Mouse (Mus musculus) large intestine, adult 2 months (tissue): ENCODE results near the gene Fndc3a. TPM values are rescaled to one million over a fixed set of nuclear protein-coding genes. Genes with fewer than 3 reads are reported as not detected.
A peak's percentile ranks its signal among the peaks of the same experiment; 100 is the strongest.

Experiments
- DNase-seq: peaks from one replicate; pipeline ENCODE4 v3.0.0-alpha.2; 2012; ENCODE audit warnings: low read depth, low spot score
- WGBS: fragments of 180-500 bp; shearing (Covaris S2); methylation state at CpG from one replicate; pipeline ENCODE4 v1.1.7; 2018; 5-methylcytosine and 5-hydroxymethylcytosine counted together
- polyA plus RNA-seq: library from polyadenylated mRNA; depleted of rRNA; stranded (reverse); fragments of >200 nt; gene quantifications from 2 replicates; pipeline ENCODE4 v1.2.3, GENCODE M21; 2012

Fndc3a gene
- polyA plus RNA-seq, 1 experiment = 17.6 TPM

DNA sequence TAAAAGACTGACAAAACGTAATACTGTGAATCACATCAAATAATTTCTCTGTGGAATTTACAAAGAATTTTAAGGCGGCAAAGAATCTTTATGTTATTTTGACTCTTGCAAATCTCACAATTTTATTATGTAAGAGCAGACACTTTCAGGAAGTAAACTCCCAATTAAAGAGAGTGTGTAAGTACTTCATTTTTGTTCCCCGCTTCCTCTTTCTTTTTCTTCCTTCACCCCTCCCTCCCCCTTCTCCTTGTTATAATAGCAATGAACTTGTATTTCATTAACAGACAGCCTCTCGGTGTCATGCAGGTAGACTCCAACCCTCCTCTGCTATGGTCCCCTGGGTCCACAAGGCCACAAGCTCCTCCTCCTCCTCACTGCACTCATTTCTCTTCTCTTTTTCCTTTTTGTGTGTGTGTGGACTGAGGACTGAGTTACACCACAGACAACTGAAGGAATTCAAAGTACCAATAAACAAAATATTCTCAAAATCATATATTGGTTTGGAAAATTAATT lies 24.9 kb downstream of the Fndc3a start:
- DNase-seq = no peak
- 52% methylated on average over 4 of the region's 4 CpGs for WGBS

DNA sequence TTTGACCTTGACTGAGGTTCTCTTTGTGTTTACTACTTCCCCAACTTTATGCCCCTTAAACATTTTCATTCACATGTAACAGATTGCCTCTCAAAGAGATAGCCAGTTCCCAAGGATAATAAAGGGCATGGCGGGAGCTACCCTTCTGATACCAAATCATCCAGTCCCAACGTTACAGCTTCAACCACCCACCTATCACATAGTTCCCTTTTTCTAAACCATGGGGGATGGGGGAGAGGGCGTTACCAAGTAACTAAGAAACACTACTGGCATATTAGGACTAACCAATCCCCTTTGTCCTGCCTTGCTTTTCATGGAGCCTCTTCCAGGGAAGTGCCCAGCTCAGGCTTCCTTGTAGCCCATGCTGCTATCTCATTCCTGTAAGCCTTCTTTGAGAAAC lies 32.6 kb downstream of the Fndc3a start:
- WGBS = 83% methylated on average over 3 of the region's 3 CpGs
- no peak for DNase-seq

DNA sequence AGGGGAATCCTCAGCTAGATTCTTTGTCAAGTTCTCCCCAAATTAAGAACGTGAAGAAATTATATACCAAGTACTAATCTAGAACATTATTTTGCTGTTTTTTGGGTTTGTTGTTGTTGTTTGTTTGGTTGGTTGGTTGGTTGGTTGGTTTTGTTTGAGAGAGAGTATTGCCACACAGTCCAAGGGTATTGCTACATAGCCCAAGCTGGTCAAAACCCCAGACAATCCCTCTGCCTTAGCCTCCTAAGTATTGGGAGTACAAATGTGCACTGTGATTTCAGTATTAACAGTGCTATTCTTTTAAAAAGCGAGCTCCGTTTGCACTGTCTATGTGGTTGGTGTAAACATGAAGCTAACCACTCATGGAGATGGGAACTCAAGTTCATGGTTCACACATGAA lies 37.9 kb downstream of the Fndc3a start:
- 94% methylated on average over 3 of the region's 3 CpGs for WGBS
- no peak for DNase-seq

DNA sequence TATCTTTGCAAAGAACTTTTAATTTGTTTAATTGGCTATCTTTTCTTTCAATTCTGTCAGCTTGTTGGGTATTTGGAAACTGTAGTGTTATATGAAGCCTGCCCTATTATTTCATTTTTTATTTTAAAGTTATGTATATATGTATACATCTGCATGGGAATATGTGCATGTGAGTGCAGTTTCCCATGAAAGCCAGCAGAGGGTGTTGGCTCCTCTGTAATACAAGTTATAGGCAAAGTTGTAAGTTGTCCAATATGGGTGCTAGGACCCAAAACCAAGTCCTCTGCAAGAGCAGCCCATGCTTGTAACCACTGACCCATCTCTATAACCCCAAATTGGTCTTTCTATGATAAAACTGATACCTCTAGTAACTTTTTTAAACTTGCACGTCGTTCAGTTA lies 38.8 kb downstream of the Fndc3a start:
- no peak for DNase-seq
- 92% methylated on average over 2 of the region's 2 CpGs for WGBS

DNA sequence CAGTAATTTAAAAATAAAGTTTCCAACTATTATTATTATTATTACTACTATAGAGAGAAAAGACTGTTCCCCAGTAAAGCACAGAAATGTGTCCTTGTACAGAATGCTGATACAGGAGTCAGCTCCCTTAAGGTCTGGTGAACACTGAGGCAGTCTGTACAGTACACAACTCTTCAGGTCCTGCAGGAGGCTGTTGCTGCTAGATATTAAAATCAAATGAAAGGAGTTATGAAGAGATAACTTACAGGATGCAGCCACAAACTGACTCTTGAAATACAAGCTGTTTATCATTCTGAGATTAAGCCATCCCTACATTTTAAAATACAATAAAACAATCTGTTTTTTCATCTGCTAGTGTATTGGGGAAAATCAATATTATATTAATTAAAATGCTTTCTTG lies 60.5 kb downstream of the Fndc3a start:
- no peak for DNase-seq

DNA sequence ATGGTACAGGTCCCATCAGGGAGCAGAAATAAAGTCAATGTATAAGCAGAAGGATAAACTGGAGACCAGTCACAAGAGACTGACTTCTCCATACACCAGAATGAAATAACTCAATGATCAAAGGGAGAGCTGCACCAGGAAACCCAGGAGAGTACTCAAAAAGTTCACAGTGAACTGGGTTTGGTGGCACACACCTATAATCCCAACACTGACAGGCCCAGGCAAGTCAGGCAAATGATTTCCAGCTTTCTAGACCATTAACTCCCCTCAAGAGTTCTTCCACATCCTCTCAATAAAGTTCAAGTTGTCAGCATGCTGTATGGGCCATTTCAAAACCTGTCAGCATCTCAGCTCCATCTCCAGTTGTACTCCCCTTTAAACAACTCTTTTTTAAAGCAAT lies 64.3 kb downstream of the Fndc3a start:
- no peak for DNase-seq

DNA sequence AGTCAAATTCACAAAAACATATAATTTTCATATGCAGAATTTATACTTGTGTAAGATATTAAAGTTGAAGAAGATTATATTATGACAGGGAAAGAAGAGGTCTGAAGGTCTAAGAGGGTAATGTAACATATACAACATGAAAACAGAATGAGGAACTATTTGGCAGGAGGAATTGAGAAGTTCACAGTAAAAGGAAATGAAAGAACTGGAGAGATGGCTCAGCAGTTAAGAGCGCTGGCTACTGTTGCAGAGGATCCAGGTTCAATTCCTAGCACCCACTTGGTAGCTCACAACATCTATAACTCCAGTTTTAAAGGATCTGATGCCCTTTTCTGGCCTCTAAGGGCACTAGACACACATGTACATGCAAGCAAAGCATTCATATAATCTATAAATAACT lies 65.2 kb downstream of the Fndc3a start:
- 94% methylated on average over 1 of the region's 1 CpGs for WGBS
- no peak for DNase-seq

DNA sequence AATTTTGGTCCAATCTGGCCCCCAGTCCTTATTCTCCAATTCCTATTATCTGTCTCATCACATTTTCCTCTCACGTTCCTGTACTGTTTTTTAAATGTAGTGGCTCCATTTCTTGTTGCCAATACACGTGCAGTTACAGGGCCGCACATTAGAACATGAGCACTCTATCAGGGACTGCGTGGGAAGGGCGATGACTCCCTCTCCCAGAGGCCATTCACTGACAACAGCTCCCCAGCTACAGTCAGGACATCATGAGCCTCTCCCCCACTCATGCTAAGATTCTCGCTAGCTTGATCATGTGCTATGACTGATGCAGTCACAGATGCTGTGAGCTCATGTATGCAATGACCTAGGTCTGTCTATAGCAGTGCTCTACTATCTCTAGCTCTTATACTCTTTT lies 71.3 kb downstream of the Fndc3a start:
- 92% methylated on average over 6 of the region's 6 CpGs for WGBS
- no peak for DNase-seq

DNA sequence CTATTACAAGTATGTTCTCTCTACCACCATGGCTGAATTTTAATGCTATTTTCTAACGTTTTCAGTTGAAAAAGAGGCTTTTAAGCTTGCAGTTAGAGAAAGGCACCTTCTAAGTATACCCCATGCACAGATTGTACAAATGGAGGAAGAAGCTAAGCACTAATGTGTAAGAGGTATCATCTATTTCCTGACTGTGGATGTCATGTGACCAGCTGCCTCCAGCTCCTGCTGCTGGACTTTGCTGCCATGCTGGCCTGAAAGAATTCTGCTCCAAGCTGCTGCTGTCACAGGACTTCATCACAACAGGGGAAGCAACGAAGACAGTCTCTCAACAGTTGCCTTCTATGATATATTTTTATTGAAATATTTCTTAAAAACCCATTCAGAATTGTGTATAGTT lies 76.2 kb downstream of the Fndc3a start:
- no peak for DNase-seq
- whole genome bisulfite sequencing = 76% methylated on average over 2 of the region's 2 CpGs

DNA sequence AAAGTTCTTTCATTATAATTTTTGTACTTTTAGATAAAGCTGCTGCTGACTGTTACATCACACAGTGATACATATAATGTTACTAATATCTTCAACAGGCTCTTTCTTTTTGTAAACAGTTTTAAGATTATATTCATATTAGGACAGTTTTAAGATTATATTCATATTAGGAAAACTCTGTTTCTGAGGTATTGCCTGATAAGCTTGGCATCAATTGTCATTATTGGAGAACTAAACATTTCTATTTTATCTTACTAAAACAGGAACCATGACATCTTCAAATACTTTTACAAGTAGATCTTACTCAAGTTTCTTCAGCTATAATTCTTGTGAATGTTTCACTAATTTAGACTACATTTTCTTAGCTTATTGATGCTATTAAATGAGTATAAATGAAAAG lies 84.4 kb downstream of the Fndc3a start:
- DNase-seq = no peak

DNA sequence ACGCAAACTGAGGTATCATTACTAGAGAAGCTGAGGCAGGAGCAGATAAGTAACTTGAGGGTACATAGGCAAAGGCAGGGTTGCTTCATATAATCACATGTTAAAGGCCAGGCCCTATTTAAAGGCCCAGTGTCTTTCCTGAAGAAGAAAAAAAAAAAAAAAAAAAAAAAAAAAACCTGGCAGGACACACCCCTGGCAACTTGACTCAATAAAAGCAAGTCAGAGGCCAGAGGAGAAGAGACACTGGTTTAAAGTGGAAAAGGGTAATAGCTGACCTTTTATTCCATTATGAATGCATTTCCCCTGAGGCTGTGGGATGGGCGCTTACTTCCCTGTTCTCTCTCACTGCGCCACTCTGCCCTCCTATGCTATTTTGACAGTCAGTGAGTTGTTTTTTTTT lies 105.7 kb downstream of the Fndc3a start:
- 59% methylated on average over 3 of the region's 3 CpGs for WGBS
- no peak for DNase-seq

DNA sequence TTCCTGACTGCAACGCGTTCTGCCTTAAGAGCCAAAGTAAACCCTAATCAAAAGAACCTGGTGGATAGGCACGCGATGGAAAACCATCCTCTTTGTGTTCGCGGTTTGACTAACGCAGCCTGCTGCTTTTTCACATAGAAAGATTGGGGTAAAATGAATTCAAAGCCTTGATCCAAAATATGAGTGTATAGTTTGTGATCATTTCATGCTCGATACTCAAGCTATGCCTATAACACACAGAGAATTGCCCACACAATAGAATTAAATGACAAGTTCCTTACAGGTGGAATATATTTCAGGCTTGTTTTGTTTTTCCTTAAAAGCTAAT lies 106.6 kb downstream of the Fndc3a start:
- under 1% methylated on average over 8 of the region's 8 CpGs for WGBS

DNA sequence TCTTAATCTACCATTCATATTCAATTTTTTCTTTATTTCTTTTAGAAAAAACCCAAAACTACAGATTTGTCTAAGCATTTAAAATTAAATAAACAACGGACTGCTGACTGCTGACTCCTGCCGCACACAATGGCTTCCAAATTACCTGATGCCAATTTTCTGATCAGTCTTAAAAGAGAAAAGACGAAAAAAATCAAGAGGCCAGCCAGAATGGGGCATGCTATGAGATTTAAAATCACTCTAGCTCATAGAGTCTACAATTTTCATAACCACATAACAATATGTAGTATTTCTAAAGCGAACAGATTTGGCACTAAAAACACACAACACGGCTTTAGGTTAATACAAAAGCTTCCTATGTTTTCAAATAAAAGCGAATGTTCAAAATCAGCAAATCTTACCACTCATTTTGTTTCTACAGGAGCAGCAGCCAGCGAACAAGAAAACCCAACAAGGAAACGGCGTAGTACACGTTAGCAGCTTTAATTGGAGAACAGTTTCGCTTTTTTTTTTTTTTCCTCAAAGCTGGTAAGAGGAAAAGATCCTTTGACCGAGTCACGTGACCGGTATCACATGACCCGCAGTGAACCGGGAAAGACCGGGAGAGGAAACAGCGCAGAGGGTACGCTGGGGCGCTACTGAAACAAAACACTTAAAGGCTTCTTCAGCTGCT lies 107.1 kb downstream of the Fndc3a start:
- DNase-seq = peak; percentile 98
- WGBS = under 1% methylated on average over 20 of the region's 20 CpGs

More for the DNA sequence above, 106.6 kb downstream of the Fndc3a start:
- DNase-seq = no peak

DNA sequence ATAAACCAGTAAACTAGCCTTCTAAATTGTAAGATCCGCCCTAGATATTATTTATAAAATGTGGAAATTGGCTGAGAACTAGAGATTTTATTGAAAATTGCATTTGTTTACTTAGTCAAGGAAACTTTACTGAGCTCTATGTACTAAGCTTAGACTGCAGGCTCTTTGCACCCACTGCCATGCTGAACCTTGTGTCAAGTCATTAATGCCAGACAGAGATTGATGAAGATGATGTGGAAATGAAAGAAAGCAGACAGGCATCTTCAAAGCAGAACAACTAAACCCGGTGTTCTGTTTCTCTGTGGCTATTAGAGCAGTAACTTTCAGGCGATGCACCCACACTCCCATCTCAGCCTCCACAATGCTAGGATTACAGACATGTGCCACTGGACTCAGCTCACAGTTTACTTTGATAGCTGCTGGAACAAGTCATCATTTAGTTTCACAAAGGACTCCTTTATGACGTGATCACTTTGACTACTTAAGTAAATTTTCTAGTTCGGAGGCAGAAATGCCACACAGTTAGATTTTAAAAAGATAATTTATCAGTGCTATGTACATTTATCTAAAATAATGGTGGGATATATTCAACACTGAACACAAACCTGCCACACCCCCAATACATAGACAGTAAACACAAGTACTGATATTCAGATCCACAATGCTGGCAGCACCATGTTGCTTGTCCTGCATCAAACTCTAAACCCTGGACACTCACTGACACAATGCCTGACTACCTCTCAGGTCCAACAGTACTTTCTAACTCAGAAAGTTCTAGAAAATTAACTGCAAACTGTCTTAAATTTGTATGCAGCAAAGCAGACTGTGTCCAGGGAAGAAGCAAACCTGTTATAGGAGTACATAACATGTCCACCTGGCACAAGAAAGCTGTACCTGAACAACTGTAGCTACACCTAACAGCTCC lies 108.2 kb downstream of the Fndc3a start:
- no peak for DNase-seq
- 39% methylated on average over 5 of the region's 5 CpGs for WGBS

DNA sequence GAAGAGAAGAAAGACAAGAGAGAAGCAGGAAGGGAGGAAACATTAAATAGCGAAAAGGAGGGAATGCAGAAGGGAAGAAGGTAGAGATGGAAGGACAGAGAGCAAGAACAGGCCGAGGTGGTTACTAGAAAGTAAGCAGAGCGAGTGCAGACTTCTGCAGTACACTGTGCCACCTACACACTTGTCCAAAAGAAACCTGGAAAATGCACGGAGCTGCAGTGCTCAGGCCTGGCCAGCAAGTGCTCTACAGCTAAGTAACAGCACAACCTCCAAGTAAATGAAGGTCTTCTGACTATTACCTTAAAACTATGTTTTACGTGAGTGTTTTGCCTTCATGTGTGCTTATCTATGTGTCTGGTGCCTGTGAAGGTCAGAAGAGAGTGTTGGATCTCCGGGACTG lies 109.4 kb downstream of the Fndc3a start:
- 79% methylated on average over 6 of the region's 6 CpGs for WGBS
- DNase-seq = no peak

DNA sequence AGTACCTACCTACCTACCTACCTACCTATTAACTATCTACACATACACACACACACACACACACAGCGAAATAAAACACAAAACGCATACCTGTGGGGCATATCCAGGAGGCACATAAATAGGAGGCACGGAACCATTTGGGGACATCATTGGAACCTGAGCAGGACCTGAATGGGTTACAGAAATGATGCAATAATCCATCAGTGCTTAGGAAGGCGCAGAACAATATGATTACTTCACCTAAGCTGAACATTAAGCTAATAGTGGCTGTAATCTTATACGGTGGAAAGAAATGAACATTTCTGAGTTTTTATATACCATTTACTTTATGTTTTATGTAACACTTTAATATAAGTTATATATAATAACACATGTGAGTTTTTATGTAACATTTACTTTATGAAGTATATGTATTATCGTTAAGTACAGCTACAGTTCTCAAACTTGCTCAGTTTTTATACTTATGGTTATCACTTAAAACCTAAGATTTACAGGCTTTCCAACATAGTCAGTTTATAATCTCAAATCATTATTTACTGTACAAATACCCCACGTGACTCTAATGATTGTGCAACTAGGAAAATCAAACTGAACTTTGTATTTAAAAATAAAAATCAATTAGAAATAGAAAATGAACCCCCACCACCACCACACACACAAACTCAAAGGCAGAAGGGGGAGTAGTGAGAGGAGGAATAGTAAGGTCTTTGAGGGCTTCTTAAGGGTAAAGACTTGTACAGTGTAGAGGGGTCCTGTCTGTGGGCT lies 110.6 kb downstream of the Fndc3a start:
- DNase-seq = no peak
- 78% methylated on average over 7 of the region's 7 CpGs for WGBS

DNA sequence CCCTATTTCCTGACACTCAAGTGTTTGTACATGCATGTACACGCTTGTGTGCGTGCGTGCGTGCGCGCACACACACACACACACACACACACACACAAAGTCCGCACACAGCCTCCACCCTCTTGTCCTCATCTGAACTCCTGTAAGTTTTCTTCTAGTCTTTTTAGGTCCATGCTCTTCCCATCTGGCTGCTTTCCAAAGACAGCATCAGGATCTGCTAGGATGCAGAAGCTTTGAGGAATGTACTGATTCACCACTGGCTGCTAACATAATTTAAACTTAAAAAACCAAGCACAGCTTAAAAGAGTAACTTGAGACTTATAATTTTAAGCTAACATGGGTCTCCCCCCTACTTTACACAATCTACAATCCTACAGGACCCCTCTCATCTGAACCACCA lies 115.6 kb downstream of the Fndc3a start:
- DNase-seq = no peak
- 90% methylated on average over 7 of the region's 7 CpGs for WGBS

DNA sequence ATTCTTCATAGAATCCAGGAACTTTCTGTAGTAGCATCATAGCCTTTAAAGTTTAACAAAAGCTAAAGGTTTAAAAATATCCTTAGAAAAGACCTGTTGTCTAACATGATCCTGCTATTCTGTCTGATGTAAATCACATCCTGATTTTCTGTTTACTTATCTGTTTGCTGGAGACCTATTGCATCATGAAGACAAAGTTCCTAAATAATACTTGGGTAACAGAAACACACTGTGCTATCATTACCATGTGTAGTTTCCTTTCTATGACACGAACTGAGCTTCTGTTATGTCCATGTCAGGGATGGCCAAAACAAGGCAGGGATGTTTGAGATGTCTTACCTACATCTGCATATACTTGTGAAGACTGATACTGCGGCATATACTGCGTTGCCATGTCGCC lies 120.4 kb downstream of the Fndc3a start:
- no peak for DNase-seq
- 92% methylated on average over 4 of the region's 4 CpGs for WGBS

DNA sequence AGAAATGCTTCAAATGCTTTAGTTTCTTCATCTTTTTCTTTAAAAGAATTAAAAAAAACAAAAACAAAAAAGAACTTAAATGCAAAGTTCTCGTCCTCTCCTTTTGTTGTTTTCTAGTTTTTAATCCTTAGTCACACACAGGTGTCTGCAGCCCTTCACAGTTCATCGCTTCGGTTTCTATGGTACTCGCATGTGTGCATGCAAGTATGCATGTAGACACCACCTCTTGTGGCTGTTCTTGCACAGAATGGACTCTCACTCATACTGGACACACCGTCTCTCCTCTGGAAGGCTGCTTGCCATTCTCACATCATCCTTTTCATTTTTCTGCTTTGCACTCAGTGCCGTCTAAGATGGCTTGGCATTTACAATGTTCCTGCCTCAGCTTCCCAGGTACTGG lies 126.8 kb downstream of the Fndc3a start:
- WGBS = 95% methylated on average over 6 of the region's 6 CpGs
- DNase-seq = no peak

DNA sequence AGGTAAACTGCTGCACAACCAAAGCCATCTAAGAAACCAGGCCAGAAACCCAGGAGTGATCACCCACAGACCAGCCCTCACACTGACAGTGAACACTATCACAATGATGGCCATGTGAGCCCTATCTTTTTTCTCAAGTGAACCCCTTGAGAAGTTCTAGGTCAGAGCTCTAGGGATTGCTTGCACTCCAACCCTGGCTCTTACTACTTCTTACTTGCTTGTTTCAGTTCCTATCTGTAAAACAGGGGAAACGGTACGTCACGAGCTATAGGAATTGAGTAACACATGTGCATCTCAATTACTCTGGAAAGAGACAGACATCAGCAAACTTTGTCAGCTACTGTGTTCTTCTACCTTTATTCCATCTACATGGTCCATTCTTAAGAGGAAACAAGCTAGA lies 128.8 kb downstream of the Fndc3a start:
- DNase-seq = no peak
- WGBS = 92% methylated on average over 3 of the region's 3 CpGs

DNA sequence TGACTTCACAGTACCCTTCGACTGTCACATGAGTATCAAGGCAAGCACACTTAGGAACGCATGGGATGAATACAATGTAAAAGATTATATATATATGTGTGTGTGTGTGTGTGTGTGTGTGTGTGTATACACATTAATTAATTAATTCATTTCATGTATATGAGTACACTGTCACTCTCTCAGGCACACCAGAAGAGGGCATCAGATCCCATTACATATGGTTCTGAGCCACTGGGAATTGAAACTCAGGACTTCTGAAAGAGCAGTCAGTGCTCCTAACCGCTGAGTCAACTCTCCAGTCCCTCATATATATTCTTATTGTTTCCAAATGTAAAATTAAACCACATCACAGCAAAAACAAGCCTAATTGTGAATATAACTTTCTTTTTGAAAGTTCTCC lies 133.5 kb downstream of the Fndc3a start:
- no peak for DNase-seq
- WGBS = 90% methylated on average over 3 of the region's 3 CpGs
